Mouse (Mus musculus): ENCODE results near the gene Mthfd1l. TPM values are rescaled to one million over a fixed set of nuclear protein-coding genes. Genes with fewer than 3 reads are reported as not detected.
A peak's percentile ranks its signal among the peaks of the same experiment; 100 is the strongest.

Mthfd1l gene
- polyA plus RNA-seq, 1 experiment from 2014 or later, result 26.0 TPM

DNA sequence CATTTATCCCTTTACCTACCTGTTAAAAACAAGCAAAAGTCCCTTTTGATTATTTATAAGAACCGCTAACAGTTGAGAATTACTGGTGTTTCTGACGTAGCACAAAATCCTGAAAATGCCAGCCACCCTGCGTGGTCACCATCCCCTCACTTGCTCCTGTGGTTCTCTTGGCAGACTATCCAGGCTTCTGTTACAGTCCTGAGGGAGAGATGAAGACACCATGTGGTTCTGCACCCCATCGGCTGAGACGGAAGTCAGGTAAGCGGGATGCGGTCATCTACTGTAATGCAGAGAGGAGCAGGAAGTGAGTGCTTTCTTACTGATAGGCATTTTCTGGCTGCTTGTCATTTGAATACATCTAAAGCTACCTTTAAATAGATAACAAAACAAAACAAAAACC, 25.6 kb upstream of the Mthfd1l start:
- Histone ChIP-seq H3K9me3 (replicated peaks) (no peaks in the 10 kb centered on the region), H3K27ac (no peak overlapping the region), H3K4me2 (no peak overlapping the region), H3K27me3 (no peaks in the 10 kb centered on the region), H3K4me3 (replicated peaks) (no peak overlapping the region), H3K9ac (no peak overlapping the region), H3K36me3 (no peaks in the 10 kb centered on the region), H3K4me1 (replicated peaks) (no peaks in the 10 kb centered on the region)
- no peak for ATAC-seq (ENCODE audit: low read depth)
- WGBS (ENCODE audit: insufficient replicate concordance), result 78% methylated on average over 7 of the region's 7 CpGs
- DNase-seq, result no peak

DNA sequence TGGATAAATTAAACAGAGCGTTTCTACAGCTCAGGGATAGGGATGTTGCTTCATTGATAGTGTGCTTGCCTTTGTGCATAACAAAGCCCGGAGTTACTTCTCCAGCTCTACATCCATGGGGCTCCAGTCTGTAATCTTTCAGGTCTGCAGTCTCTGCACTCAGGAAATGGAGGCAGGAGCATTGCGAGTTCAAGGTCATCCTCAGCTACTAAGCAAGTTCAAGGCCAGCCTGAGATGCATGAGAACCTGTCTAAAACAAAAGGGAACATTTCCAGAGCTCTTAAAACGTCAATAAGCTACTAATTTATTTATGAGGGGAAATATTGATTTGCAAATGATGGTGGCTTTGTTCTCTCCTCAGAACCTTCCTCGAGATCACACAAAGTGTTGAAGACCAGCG, 23.6 kb upstream of the Mthfd1l start:
- H3K9ac ChIP-seq, result no peak overlapping the region
- no peak overlapping the region for H3K4me2 ChIP-seq
- H3K27ac ChIP-seq, result no peak overlapping the region
- H3K9me3 ChIP-seq (replicated peaks), result no peaks in the 10 kb centered on the region
- H3K36me3 ChIP-seq, result no peaks in the 10 kb centered on the region
- DNase-seq (no peak), ATAC-seq (ENCODE audit: low read depth) (no peak)
- 65% methylated on average over 6 of the region's 6 CpGs for WGBS (ENCODE audit: insufficient replicate concordance)
- H3K4me3 ChIP-seq (replicated peaks), result no peak overlapping the region
- no peaks in the 10 kb centered on the region for H3K27me3 ChIP-seq
- no peaks in the 10 kb centered on the region for H3K4me1 ChIP-seq (replicated peaks)

GRCm38 (mm10) chr10:3956471-3956870, 16.4 kb upstream of the Mthfd1l start:
- Histone ChIP-seq H3K9me3 (replicated peaks) (no peaks in the 10 kb centered on the region), H3K36me3 (no peaks in the 10 kb centered on the region), H3K4me2 (no peak overlapping the region), H3K27ac (no peak overlapping the region), H3K4me1 (replicated peaks) (no peaks in the 10 kb centered on the region), H3K9ac (no peak overlapping the region), H3K27me3 (0 out of 2 replicates have a peak, but pooled peaks cover 2% of the 10 kb centered on the region), H3K4me3 (replicated peaks) (no peak overlapping the region)
- WGBS (ENCODE audit: insufficient replicate concordance), result 77% methylated on average over 22 of the region's 22 CpGs
- ATAC-seq (ENCODE audit: low read depth) (no peak), DNase-seq (no peak)

DNA sequence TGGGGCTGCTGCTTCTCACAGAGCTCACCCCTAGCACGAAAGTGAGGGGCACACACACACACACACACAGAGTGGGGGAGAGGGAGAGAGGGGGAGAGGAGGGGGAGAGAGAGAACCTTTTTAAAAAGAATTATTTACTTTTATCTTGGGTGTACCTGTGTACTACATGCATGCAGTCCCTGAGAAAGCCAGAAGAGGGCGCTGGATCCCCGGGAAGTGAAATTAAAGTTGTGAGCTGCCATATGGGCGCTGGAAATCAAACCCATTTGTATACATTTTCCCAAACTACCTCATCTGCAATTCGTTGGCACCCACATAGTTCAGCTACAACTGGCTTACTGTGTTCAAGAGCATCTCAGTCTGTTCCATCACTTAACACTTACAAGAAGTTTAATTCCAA, 14.3 kb upstream of the Mthfd1l start:
- WGBS (ENCODE audit: insufficient replicate concordance), result 50% methylated on average over 5 of the region's 5 CpGs
- no peak for ATAC-seq (ENCODE audit: low read depth)
- H3K9me3 ChIP-seq (replicated peaks), result no peaks in the 10 kb centered on the region

GRCm38 (mm10) chr10:3969026-3969425, 3.9 kb upstream of the Mthfd1l start:
- H3K27me3 ChIP-seq, result no peaks in the 10 kb centered on the region
- H3K36me3 ChIP-seq, result no peaks in the 10 kb centered on the region
- no peak overlapping the region for H3K27ac ChIP-seq
- no peak for DNase-seq
- H3K4me1 ChIP-seq (replicated peaks), result peaks cover 21% of the 10 kb centered on the region
- H3K9ac ChIP-seq, result no peak overlapping the region
- no peak for ATAC-seq (ENCODE audit: low read depth)
- no peaks in the 10 kb centered on the region for H3K9me3 ChIP-seq (replicated peaks)
- WGBS (ENCODE audit: insufficient replicate concordance), result 52% methylated on average over 3 of the region's 3 CpGs
- H3K4me3 ChIP-seq (replicated peaks), result no peak overlapping the region
- H3K4me2 ChIP-seq, result no peak overlapping the region

More for the DNA sequence above, 14.3 kb upstream of the Mthfd1l start:
- Histone ChIP-seq H3K27me3 (0 out of 2 replicates have a peak, but pooled peaks cover 2% of the 10 kb centered on the region), H3K9ac (no peak overlapping the region), H3K4me1 (replicated peaks) (no peaks in the 10 kb centered on the region), H3K27ac (no peak overlapping the region), H3K36me3 (no peaks in the 10 kb centered on the region), H3K4me2 (no peak overlapping the region), H3K4me3 (replicated peaks) (no peak overlapping the region)
- no peak for DNase-seq

- Histone ChIP-seq H3K27me3 (no peaks in the 10 kb centered on the region), H3K9me3 (replicated peaks) (no peaks in the 10 kb centered on the region), H3K36me3 (peaks cover 7% of the 10 kb centered on the region), H3K9ac (peak overlapping the region; percentile 95), H3K4me2 (peak overlapping the region; percentile 98), H3K27ac (peak overlapping the region; percentile 94; the same call in 1 of the 2 replicates), H3K4me1 (replicated peaks) (peaks cover 50% of the 10 kb centered on the region), H3K4me3 (replicated peaks) (peak overlapping the region; percentile 87)
- 55% methylated on average over 9 of the region's 9 CpGs for WGBS (ENCODE audit: insufficient replicate concordance)
- DNase-seq (no peak), ATAC-seq (ENCODE audit: low read depth) (no peak)
These were observed 681 bp upstream of the Mthfd1l start for GRCm38 (mm10) chr10:3972237-3972636.

- Histone ChIP-seq H3K4me1 (replicated peaks) (peaks cover 59% of the 10 kb centered on the region), H3K9me3 (replicated peaks) (no peaks in the 10 kb centered on the region), H3K9ac (peak overlapping the region; percentile 95), H3K4me2 (peak overlapping the region; percentile 98), H3K27me3 (no peaks in the 10 kb centered on the region), H3K27ac (peak overlapping the region; percentile 94), H3K36me3 (peaks cover 21% of the 10 kb centered on the region), H3K4me3 (replicated peaks) (peak overlapping the region; percentile 87)
- DNase-seq (peak; percentile 87), ATAC-seq (ENCODE audit: low read depth) (peak; percentile 89)
- under 1% methylated on average over 39 of the region's 39 CpGs for WGBS (ENCODE audit: insufficient replicate concordance)
These were observed 712 bp downstream of the Mthfd1l start for GRCm38 (mm10) chr10:3973589-3974070.

DNA sequence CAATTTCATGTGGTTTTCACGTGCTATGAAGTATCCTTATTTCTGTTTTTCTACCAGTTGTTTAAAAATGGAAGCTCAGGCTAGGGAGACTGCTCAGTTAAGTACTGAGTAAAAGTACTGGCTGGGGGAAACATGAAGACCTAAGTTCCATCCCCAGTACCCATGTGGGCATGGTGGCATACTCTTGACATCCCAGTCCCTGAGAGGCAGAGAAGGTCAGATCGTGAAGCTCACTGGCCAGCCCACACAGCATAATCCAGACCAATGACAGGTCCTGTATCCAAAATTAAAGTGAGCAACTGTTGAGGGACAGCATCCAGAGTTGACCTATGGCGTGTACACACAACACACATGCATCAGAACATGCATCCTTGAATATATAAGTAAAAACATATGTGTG, 1.5 kb downstream of the Mthfd1l start:
- Histone ChIP-seq H3K27ac (peak overlapping the region; percentile 94), H3K4me3 (replicated peaks) (peak overlapping the region; percentile 87), H3K9me3 (replicated peaks) (no peaks in the 10 kb centered on the region), H3K4me2 (peak overlapping the region; percentile 98), H3K36me3 (peaks cover 29% of the 10 kb centered on the region), H3K27me3 (no peaks in the 10 kb centered on the region), H3K9ac (peak overlapping the region; percentile 95), H3K4me1 (replicated peaks) (peaks cover 62% of the 10 kb centered on the region)
- DNase-seq (no peak), ATAC-seq (ENCODE audit: low read depth) (no peak)
- 51% methylated on average over 3 of the region's 3 CpGs for WGBS (ENCODE audit: insufficient replicate concordance)

- DNase-seq (no peak), ATAC-seq (ENCODE audit: low read depth) (no peak)
- H3K4me3 ChIP-seq (replicated peaks), result peak overlapping the region; percentile 87
- H3K4me1 ChIP-seq (replicated peaks), result peaks cover 62% of the 10 kb centered on the region
- H3K9ac ChIP-seq, result peak overlapping the region; percentile 95
- no peaks in the 10 kb centered on the region for H3K27me3 ChIP-seq
- peaks cover 45% of the 10 kb centered on the region for H3K36me3 ChIP-seq
- H3K27ac ChIP-seq, result peak overlapping the region; percentile 94
- 42% methylated on average over 6 of the region's 6 CpGs for WGBS (ENCODE audit: insufficient replicate concordance)
- no peaks in the 10 kb centered on the region for H3K9me3 ChIP-seq (replicated peaks)
- peak overlapping the region; percentile 98 for H3K4me2 ChIP-seq
These were observed 3.1 kb downstream of the Mthfd1l start for GRCm38 (mm10) chr10:3975898-3976622.

DNA sequence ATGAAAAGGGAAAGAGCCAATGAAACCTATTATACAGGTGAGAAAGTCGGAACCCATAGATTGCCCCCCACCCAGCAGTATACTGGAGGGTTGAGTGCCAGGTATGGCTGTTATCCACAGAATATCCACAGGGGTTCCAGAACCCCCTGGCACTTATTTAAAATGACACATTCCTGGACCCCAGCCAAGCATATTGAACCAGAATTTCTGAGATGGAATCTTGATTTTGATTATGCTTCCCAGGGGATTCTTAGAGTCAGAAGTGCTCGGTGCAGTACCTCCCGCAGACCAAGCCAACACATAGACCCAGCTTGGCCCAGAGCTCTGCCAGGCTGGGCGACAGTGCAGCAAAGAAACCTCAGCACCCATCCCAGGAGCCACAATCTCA, 3.7 kb downstream of the Mthfd1l start:
- Histone ChIP-seq H3K9me3 (replicated peaks) (no peaks in the 10 kb centered on the region), H3K4me2 (peak overlapping the region; percentile 98), H3K4me3 (replicated peaks) (no peak overlapping the region), H3K36me3 (peaks cover 51% of the 10 kb centered on the region), H3K27ac (peak overlapping the region; percentile 94), H3K27me3 (no peaks in the 10 kb centered on the region), H3K9ac (0 out of 2 replicates have a peak overlapping the region, but pooled peaks have one; percentile 95), H3K4me1 (replicated peaks) (peaks cover 60% of the 10 kb centered on the region)
- DNase-seq (no peak), ATAC-seq (ENCODE audit: low read depth) (no peak)
- WGBS (ENCODE audit: insufficient replicate concordance), result 86% methylated on average over 4 of the region's 4 CpGs

DNA sequence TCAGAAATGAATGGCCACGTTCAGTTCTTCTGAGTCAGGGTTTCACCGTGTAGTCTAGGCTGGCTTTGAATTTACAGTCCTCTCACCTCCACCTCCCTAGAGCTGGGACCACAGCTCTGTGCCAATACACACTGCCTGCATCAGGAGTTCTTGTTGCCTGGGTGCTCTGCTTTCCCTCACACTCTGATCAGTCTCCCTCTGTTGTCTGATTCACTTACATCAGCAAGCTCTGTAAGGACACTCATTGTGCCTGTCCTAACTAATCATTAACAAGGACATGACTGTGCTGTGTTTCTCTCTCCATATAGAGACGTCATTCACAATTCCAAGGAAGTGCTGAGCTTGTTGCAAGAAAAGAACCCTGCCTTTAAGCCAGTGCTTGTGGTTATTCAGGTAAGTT, 5.4 kb downstream of the Mthfd1l start:
- H3K4me3 ChIP-seq (replicated peaks), result no peak overlapping the region
- no peaks in the 10 kb centered on the region for H3K9me3 ChIP-seq (replicated peaks)
- 72% methylated on average over 3 of the region's 3 CpGs for WGBS (ENCODE audit: insufficient replicate concordance)
- DNase-seq (no peak), ATAC-seq (ENCODE audit: low read depth) (no peak)
- peaks cover 68% of the 10 kb centered on the region for H3K36me3 ChIP-seq
- no peak overlapping the region for H3K9ac ChIP-seq
- no peak overlapping the region for H3K4me2 ChIP-seq
- peaks cover 44% of the 10 kb centered on the region for H3K4me1 ChIP-seq (replicated peaks)
- H3K27me3 ChIP-seq, result no peaks in the 10 kb centered on the region
- H3K27ac ChIP-seq, result peak overlapping the region; percentile 59; the same call in 1 of the 2 replicates
